Comparison of ENCODE assay signal across 11 mouse cellular contexts in the genomic region with DNA sequence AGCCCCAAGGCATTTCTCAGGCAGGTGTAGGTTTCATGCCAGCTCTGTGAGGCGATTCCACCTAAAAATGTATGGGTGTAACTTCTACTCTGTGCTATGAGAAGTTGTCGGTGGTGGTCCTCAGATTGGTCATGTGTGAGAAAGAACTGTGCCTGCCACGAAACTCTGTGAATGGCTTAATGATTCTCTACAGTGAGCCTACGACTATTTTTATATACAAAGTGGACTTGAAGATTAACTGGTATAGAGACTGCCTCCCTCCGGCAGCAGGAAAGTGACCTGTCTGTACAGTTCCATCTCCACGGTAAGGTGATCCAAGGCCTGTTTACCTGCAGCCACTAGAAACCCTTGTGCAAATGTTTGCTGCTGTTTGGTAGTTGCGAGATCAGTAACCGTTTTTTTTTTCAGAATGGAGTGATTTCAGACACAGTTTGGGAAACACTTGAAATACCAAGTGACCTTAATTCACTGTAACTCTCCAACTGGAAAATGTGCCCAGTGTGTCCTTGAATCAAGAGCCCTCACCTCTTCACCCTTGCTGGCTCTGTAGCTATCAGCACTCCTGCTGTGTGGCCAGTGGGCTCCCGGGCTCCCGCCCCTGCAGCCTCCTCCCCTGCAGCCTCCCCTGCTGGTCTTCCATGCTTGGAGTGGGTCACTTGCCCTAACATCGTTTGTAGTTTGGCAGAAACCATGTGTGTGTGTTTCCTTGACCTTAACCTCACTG.
A peak's percentile ranks its signal among the peaks of the same experiment; 100 is the strongest.
DNase-seq lines count a peak whose midpoint lies in the region; ATAC-seq and TF ChIP-seq lines count a peak whose summit lies in the region.
"Had no signal": no experiment of that assay in that cellular context is flagged by ENCODE, and none has a peak within 500 bp of the region (broad histone marks: within the 10 kb centered on the region; RNA-seq: fewer than 3 reads in every experiment).

No protein-coding gene starts in this region.

- H3K4me3 ChIP-seq in lung, embryonic 14.5 days (ENCODE audit: low read depth, low read length): no peak overlapping the region
- H3K4me3 ChIP-seq: erythroblast, embryonic 14.5 days; gastrocnemius, adult 2 months; megakaryocyte, embryonic 14.5 days had no signal

- TF ChIP-seq CTCF in lung, embryonic 14.5 days (IDR thresholded peaks at IDR 0.05; ENCODE audit: low read depth): peak; percentile 20; the same call in 1 of the 2 replicates

- no peak overlapping the region for H3K4me2 ChIP-seq in lung, embryonic 14.5 days

- no peak overlapping the region for H3K9ac ChIP-seq in lung, embryonic 14.5 days

- 35% methylated on average over 11 of the region's 11 CpGs for WGBS in lung, embryonic 14.5 days

- H3K9me3 ChIP-seq in lung, embryonic 14.5 days (ENCODE audit: low read depth, low read length): no peaks in the 10 kb centered on the region
- H3K9me3 ChIP-seq: megakaryocyte, embryonic 14.5 days had no signal

- DNase-seq in adrenal gland, adult 2 months: peak; percentile 83
- DNase-seq in adrenal gland, postnatal 4 days (ENCODE audit: low spot score in 2 of 2): no peak
- peak; percentile 52 for DNase-seq in ovary, postnatal 36 days (ENCODE audit: low spot score)
- DNase-seq in ovary, postnatal 10 days (ENCODE audit: low spot score): no peak
- DNase-seq in lung, embryonic 14.5 days: peak; percentile 37
- no peak for DNase-seq in frontal cortex, postnatal 25 days (ENCODE audit: low spot score in 2 of 2)
- no peak for DNase-seq in cerebellum, adult 18-20 months
- DNase-seq in right cerebral cortex, postnatal 4 days: no peak
- DNase-seq: gastrocnemius, adult 2 months had no signal

- H3K36me3 ChIP-seq in lung, embryonic 14.5 days (ENCODE audit: insufficient read depth): no peaks in the 10 kb centered on the region

- H3K27ac ChIP-seq in lung, embryonic 14.5 days (ENCODE audit: low read depth): peak overlapping the region; percentile 15; the same call in 1 of the 2 replicates
- H3K27ac ChIP-seq: gastrocnemius, adult 2 months had no signal

- no peak for ATAC-seq in lung, embryonic 14.5 days (ENCODE audit: insufficient read depth)

- no peaks in the 10 kb centered on the region for H3K27me3 ChIP-seq in lung, embryonic 14.5 days (ENCODE audit: insufficient read depth, low read length)
- H3K27me3 ChIP-seq: megakaryocyte, embryonic 14.5 days had no signal

- peaks cover 27% of the 10 kb centered on the region for H3K4me1 ChIP-seq in lung, embryonic 14.5 days (ENCODE audit: insufficient read depth)

Comparison
In these comparisons a context has a peak if more than half of its experiments do, and no peak if none do; other contexts are left out.
1. DNase-seq: peak in adrenal gland, adult 2 months (single experiment), ovary, postnatal 36 days (single experiment) and lung, embryonic 14.5 days (single experiment); none in adrenal gland, postnatal 4 days (0 of 2), ovary, postnatal 10 days (single experiment), frontal cortex, postnatal 25 days (0 of 2), cerebellum, adult 18-20 months (0 of 2) and right cerebral cortex, postnatal 4 days (single experiment).